Mouse (Mus musculus) lung, adult 2 months (tissue): Measurements from ENCODE around the gene Ttc7. TPM values are rescaled to one million over a fixed set of nuclear protein-coding genes. Genes with fewer than 3 reads are reported as not detected.

Experiments used
- DNase-seq: peaks from one replicate; pipeline ENCODE4 v3.0.0; 2022
- H3K4me1 ChIP-seq: fragments of 200-500 bp; 2 replicates; pipeline ENCODE4 v1.6.1; 2011; ENCODE audit warnings: low read length; ENCODE audit not compliant: control insufficient read depth, insufficient read depth
- H3K4me3 ChIP-seq: fragments of 200-500 bp; replicated peaks from 2 replicates; pipeline ENCODE3; 2011; ENCODE audit warnings: low read depth, mild to moderate bottlenecking, control low read depth, low read length; ENCODE audit errors: extremely low read depth
- CTCF ChIP-seq: fragments of 200-500 bp; IDR thresholded peaks from 2 replicates; pipeline ENCODE4 v1.5.1; 2011; ENCODE audit warnings: mild to moderate bottlenecking, low read length, control low read depth; ENCODE audit not compliant: insufficient read depth
- POLR2A ChIP-seq: fragments of 200-500 bp; IDR thresholded peaks from 2 replicates; pipeline ENCODE4 v1.6.1; 2011; ENCODE audit warnings: low read depth, mild to moderate bottlenecking, control low read depth, low read length, borderline replicate concordance; ENCODE audit errors: extremely low read depth
- WGBS: fragments of 180-500 bp; shearing (Covaris S2); methylation state at CpG from one replicate; pipeline ENCODE4 v1.1.7; 2018; 5-methylcytosine and 5-hydroxymethylcytosine counted together
- polyA plus RNA-seq: library from polyadenylated mRNA; depleted of rRNA; stranded (reverse); fragments of >200 nt; gene quantifications from 2 replicates; pipeline ENCODE4 v1.2.3, GENCODE M21; 2012

Ttc7 gene
- polyA plus RNA-seq, 1 experiment = 78.4 TPM

- TF ChIP-seq POLR2A = no peak
- no peak for TF ChIP-seq CTCF
- Histone ChIP-seq H3K4me3 (no peak overlapping the region), H3K4me1 (peaks cover 12% of the 10 kb centered on the region; the same call in 1 of the 2 replicates)
- DNase-seq = no peak
- WGBS = 36% methylated on average over 18 of the region's 18 CpGs
Observed at GRCm38 (mm10) chr17:87312924-87313870, 30.5 kb downstream of the Ttc7 start.

GRCm38 (mm10) chr17:87314121-87314520 lies 31.4 kb downstream of the Ttc7 start:
- DNase-seq = no peak
- H3K4me1 ChIP-seq = peaks cover 12% of the 10 kb centered on the region; the same call in 1 of the 2 replicates
- TF ChIP-seq CTCF = no peak
- TF ChIP-seq POLR2A = no peak
- no peak overlapping the region for H3K4me3 ChIP-seq
- WGBS = 75% methylated on average over 8 of the region's 8 CpGs

GRCm38 (mm10) chr17:87314530-87314946 lies 31.9 kb downstream of the Ttc7 start:
- 0 out of 2 replicates have a peak, but pooled peaks have one; percentile 12 for TF ChIP-seq POLR2A
- TF ChIP-seq CTCF = no peak
- no peak overlapping the region for H3K4me3 ChIP-seq
- 56% methylated on average over 5 of the region's 5 CpGs for WGBS
- peak; percentile 52 for DNase-seq
- peaks cover 12% of the 10 kb centered on the region; the same call in 1 of the 2 replicates for H3K4me1 ChIP-seq

GRCm38 (mm10) chr17:87315021-87315531 lies 32.4 kb downstream of the Ttc7 start:
- peak; percentile 92 for DNase-seq
- no peak for TF ChIP-seq POLR2A
- peak; percentile 86 for TF ChIP-seq CTCF
- Histone ChIP-seq H3K4me1 (peaks cover 12% of the 10 kb centered on the region; the same call in 1 of the 2 replicates), H3K4me3 (no peak overlapping the region)
- 9% methylated on average over 9 of the region's 9 CpGs for WGBS

GRCm38 (mm10) chr17:87315891-87316763 lies 33.4 kb downstream of the Ttc7 start:
- Histone ChIP-seq H3K4me3 (no peak overlapping the region), H3K4me1 (peaks cover 12% of the 10 kb centered on the region; the same call in 1 of the 2 replicates)
- WGBS = 83% methylated on average over 23 of the region's 23 CpGs
- DNase-seq = no peak
- TF ChIP-seq CTCF (no peak), POLR2A (no peak)

- 43% methylated on average over 6 of the region's 6 CpGs for WGBS
- DNase-seq = no peak
- H3K4me3 ChIP-seq = no peak overlapping the region
- H3K4me1 ChIP-seq = peaks cover 12% of the 10 kb centered on the region; the same call in 1 of the 2 replicates
- no peak for TF ChIP-seq POLR2A
- no peak for TF ChIP-seq CTCF
Observed at GRCm38 (mm10) chr17:87317271-87317670, 34.6 kb downstream of the Ttc7 start.

GRCm38 (mm10) chr17:87317947-87318346 lies 35.3 kb downstream of the Ttc7 start:
- TF ChIP-seq POLR2A (no peak), CTCF (no peak)
- no peak for DNase-seq
- 71% methylated on average over 9 of the region's 9 CpGs for WGBS
- Histone ChIP-seq H3K4me3 (no peak overlapping the region), H3K4me1 (peaks cover 10% of the 10 kb centered on the region; the same call in 1 of the 2 replicates)

- no peak overlapping the region for H3K4me3 ChIP-seq
- 86% methylated on average over 1 of the region's 1 CpGs for whole genome bisulfite sequencing
- no peaks in the 10 kb centered on the region for H3K4me1 ChIP-seq
- TF ChIP-seq POLR2A (no peak), CTCF (peak; percentile 37; the same call in 1 of the 2 replicates)
- no peak for DNase-seq
Observed at GRCm38 (mm10) chr17:87321673-87322072, 39.0 kb downstream of the Ttc7 start.

- TF ChIP-seq CTCF (no peak), POLR2A (no peak)
- 86% methylated on average over 9 of the region's 9 CpGs for WGBS
Observed at GRCm38 (mm10) chr17:87323215-87323614, 40.5 kb downstream of the Ttc7 start.

More at GRCm38 (mm10) chr17:87323215-87323614, 40.5 kb downstream of the Ttc7 start:
- Histone ChIP-seq H3K4me3 (no peak overlapping the region), H3K4me1 (no peaks in the 10 kb centered on the region)
- no peak for DNase-seq
